Mouse (Mus musculus): Measurements from ENCODE around the gene Mall.

Gene Mall

GRCm38 (mm10) chr2:127730301-127730997 lies 717 bp upstream of the Mall start:
- peak; percentile 79 for DNase-seq (ENCODE audit: low read depth, low spot score)

GRCm38 (mm10) chr2:127728661-127729450 lies 876 bp downstream of the Mall start:
- no peak for DNase-seq (ENCODE audit: low read depth, low spot score)

DNA sequence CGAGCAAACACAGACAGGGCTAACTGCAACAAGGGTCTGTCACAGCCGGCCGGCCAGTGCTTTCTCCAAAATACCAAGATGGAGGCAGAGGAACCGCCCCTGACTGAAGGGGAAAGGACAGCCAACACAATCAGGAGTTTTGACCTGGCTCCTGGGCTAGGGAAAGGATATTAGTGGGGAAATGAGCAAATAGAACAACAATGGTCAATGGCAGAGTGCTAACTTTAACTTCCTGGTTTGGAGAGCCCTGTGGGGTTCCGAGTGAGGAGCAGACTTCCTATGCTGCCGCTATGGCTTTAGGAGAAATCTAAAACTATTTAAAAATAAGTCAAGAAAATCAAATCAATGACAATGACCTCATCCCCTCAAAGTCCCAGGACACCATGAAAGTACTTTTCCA lies 1.6 kb downstream of the Mall start:
- DNase-seq (ENCODE audit: low read depth, low spot score) = no peak

- DNase-seq (ENCODE audit: low read depth, low spot score) = no peak
Measured at GRCm38 (mm10) chr2:127723193-127723592, 6.5 kb downstream of the Mall start.

GRCm38 (mm10) chr2:127722176-127722892 lies 7.4 kb downstream of the Mall start:
- DNase-seq (ENCODE audit: low read depth, low spot score) = no peak

DNA sequence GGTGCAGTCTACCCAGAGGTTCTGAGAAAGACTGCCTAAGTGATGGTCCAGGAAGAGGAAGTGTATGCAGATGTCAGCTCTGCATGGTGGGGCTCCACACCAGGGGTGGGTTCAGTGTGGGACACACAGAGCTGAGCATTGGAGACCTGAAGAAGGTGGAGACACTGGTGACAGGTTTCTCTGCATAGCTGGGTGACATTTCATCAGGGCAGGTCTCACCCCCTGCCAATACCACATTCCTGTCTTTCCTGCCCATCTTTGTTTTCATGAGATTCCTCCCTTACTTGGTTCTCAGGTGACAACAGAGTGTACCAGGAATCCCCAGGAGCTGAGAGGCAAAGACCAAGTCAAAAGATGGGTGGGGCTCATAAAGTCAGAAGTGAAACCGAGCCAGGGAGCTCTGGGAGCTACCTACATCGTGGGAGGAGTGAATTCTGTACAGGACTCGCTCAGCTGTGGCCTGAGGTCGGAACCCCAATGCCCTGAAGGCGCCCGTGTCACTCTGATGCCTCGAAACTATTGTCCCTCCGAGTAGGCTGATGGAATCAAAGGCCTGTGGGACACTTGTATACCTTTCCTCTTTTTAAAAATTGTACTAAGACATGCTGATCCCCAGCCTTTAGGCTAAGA lies 10.8 kb downstream of the Mall start:
- peak; percentile 80 for DNase-seq (ENCODE audit: low read depth, low spot score)

DNA sequence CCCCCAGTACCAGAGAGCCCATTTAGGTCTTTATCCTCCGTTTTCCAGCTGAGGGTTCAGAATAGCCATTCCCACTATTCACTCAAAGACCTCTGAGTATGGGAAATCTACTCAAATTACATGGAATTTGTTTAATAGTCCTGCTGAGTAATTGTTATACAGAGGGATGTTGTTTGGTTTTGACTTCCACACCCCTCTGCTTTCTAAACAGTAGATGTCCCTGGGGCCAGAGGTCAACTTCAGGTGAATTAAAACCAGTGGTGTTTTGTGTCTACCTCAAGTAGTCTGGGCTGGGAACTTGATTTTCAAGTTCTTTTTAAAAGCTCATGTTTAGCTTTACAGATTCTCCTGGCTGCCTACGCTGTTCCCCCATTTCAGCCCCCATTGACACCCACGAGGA lies 15.0 kb downstream of the Mall start:
- peak; percentile 96 for DNase-seq (ENCODE audit: low read depth, low spot score)

GRCm38 (mm10) chr2:127708792-127709191 lies 20.9 kb downstream of the Mall start:
- no peak for DNase-seq (ENCODE audit: low read depth, low spot score)

- DNase-seq (ENCODE audit: low read depth, low spot score) = no peak
Measured at GRCm38 (mm10) chr2:127708060-127708459, 21.7 kb downstream of the Mall start.

GRCm38 (mm10) chr2:127705267-127705666 lies 24.5 kb downstream of the Mall start:
- DNase-seq (ENCODE audit: low read depth, low spot score) = peak; percentile 52

DNA sequence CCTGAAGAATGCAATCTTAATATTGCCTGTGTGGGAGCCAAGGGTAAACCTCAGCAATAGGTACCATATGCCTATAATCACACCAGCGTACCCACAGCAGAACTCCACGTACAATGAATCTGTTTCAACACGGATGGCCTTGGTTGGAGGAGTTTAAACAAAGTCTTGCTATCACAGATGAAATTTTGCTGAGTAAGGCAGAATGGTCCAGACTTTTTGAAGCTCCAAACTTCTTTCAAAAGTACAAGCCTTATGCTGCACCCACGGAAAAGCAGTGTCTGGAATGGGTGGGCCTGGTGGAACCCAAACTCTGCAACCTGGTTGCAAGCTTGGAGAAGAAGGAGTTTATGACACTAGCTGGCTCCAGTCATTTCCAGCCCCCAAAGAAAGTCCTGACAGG lies 40.5 kb downstream of the Mall start:
- no peak for DNase-seq (ENCODE audit: low read depth, low spot score)

DNA sequence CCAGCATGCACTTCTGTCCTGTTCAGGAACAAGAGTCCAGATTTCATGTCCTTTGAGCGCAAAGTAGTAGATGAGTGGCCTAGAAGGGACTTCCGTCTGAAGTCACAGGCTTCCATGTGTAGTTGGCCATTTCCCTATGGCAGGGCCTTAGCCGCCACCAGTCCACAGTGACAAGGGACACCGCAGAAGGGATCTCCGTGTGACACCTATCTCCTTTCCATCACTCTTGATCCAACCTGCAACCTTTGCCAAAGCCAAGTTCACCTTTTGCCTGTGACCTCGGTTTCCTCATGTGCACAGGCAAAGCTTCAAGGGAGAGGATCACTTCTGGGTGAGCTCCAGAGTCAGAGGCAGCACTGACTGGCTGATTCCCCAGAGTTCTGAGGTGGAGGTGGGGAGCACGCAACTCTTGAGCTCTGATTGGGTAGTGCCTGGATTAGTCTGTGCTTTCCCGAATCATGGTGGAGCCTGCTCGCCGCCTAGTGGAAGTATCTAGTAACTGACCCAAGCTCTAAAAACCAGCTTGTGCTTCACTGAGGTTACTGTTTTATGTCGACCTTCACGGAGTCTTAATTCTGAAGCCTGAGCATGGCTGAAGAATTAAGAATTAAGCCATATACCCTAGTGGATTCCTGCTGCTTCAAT lies 45.9 kb downstream of the Mall start:
- peak; percentile 94 for DNase-seq (ENCODE audit: low read depth, low spot score)

DNA sequence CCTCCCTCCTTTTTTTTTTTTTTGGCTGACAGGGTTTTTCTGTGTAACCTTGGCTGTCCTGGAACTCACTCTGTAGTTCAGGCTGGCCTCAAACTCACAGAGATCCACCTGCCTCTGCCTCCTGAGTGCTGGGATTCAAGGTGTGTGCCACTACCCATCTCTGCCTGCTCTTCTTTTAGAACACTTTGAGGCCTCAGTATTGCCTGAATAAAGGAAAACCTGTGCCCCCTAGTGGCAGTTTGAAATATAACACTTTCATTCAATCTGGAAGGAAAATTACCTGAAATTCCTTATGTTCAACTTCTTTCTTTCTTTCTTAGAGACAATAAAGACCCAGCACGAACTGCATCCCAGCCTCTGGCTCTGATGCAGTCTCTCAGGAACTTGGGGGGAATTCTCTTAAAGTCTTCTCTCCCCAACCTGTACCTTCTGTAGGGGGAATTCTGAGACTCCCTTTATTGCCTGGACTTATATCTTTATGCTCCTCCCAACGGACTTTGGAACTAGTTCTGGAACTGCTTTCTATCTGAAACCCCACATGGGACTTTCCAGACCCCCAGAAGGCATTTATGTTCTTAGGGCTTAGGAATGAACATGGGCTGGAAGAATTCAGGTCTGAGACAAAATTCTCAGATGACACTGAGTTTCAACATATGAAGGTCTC lies 61.8 kb downstream of the Mall start:
- peak; percentile 68 for DNase-seq (ENCODE audit: low read depth, low spot score)

DNA sequence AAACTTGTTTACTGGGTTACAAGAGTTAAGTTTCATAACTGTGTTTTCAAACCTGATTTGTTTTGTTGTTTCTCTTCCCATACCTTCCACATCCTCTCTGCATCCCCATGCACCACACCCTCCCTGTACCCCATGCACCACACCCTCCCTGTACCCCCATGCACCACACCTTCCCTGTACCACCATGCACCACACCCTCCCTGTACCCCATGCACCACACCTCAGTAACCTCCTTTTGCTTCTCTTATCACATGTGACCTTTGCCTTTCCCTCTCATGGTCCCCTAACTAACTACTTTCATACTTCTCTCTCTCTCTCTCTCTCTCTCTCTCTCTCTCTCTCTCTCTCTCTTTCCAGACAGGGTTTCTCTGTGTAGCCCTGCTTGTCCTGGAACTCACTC lies 62.7 kb downstream of the Mall start:
- no peak for DNase-seq (ENCODE audit: low read depth, low spot score)

GRCm38 (mm10) chr2:127662708-127663107 lies 67.0 kb downstream of the Mall start:
- DNase-seq (ENCODE audit: low read depth, low spot score) = no peak

DNA sequence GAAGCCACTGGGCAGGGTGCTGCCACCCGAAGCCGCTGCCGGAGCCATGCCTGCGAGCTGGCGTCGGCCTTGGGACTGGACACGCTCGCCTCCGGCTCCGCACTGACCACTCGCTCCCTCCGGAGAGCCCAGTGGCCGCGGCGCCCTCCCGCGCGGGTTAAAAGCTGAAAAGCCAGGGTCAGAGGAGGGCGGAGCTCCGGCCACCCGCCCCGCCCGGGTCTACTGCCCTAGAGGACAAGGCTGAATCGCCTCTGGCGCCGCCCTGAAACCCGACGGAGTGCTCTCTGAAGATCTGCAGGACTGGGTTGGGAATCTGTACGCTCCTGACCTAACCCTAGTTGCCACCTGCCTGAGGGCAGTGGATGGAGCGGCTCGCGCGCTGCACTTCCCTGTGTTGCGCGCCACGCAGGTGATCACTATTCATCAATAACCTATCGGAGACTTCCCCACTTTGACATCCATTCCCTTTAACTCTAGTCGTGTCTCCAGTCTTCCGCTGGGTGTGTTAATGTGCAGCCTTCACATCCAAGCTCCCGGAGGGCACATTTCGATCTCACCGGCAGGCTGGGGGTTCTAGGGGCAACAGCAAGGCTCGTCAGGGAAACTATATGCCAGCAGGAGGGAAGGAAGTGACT lies 73.5 kb downstream of the Mall start, which contains the start of gene Mal:
Mal (minus strand) TSS at position 610 of the 635 bp plus-strand sequence.
- peak; percentile 27 for DNase-seq (ENCODE audit: low read depth, low spot score)

GRCm38 (mm10) chr2:127655419-127655818 lies 74.3 kb downstream of the Mall start:
- peak; percentile 10 for DNase-seq (ENCODE audit: low read depth, low spot score)

DNA sequence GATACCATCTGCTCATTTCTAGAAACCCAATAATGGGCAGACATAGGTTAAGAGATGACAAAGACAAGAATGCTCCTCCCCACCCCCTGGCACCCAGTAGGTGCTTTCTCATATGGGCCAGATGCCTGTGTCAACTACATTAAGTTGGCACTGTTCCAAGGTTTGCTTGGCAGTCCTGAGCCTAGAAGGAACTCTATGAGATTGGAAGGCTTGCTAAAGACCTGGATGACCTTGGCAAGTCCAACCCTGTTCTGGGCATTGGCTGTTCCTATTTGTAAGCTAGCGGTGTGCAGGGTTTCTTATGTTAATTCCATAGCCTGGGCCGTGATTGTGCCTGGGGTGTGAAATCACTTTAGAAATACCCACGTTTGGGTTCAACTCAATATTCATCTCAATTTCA lies 74.9 kb downstream of the Mall start:
- peak; percentile 40 for DNase-seq (ENCODE audit: low read depth, low spot score)

Data from R1 (cell line).